Mouse (Mus musculus) midbrain, embryonic 15.5 days (tissue): ENCODE data around the gene Rars2. TPM values are rescaled to one million over a fixed set of nuclear protein-coding genes. Genes with fewer than 3 reads are reported as not detected.

ENCODE experiments used
- ATAC-seq: fragments of 200-750 bp; cut with Nextera tagmentation; replicated peaks from 2 replicates; pipeline ENCODE4 v1.8.0; 2017; ENCODE audit warnings: moderate TSS enrichment
- H3K27ac ChIP-seq: fragments of 300-500 bp; sonication (generic); 2 replicates; pipeline ENCODE4 v1.5.1; 2015; ENCODE audit warnings: mild to moderate bottlenecking, inconsistent platforms
- H3K27me3 ChIP-seq: fragments of 300-500 bp; sonication (generic); replicated peaks from 2 replicates; pipeline ENCODE4 v1.6.1; 2015; ENCODE audit warnings: inconsistent platforms
- H3K36me3 ChIP-seq: fragments of 300-500 bp; sonication (generic); replicated peaks from 2 replicates; pipeline ENCODE4 v1.6.1; 2015; ENCODE audit warnings: inconsistent platforms
- H3K4me1 ChIP-seq: fragments of 300-500 bp; sonication (generic); 2 replicates; pipeline ENCODE4 v1.6.1; 2015; ENCODE audit warnings: inconsistent platforms
- H3K4me2 ChIP-seq: fragments of 300-500 bp; sonication (generic); 2 replicates; pipeline ENCODE4 v1.6.1; 2015; ENCODE audit warnings: inconsistent platforms, mild to moderate bottlenecking, moderate library complexity
- H3K4me3 ChIP-seq: fragments of 300-500 bp; sonication (generic); 2 replicates; pipeline ENCODE4 v1.5.1; 2015; ENCODE audit warnings: mild to moderate bottlenecking, inconsistent platforms
- H3K9ac ChIP-seq: fragments of 300-500 bp; sonication (generic); 2 replicates; pipeline ENCODE4 v1.6.1; 2015; ENCODE audit warnings: mild to moderate bottlenecking, inconsistent platforms
- H3K9me3 ChIP-seq: fragments of 300-500 bp; sonication (generic); 2 replicates; pipeline ENCODE4 v1.6.1; 2016; ENCODE audit warnings: inconsistent platforms
- WGBS: fragments of 180-500 bp; shearing (Covaris S2); methylation state at CpG from one replicate; pipeline ENCODE4 v1.1.7; 2015; ENCODE audit warnings: mixed read lengths; 5-methylcytosine and 5-hydroxymethylcytosine counted together
- polyA plus RNA-seq: library from polyadenylated mRNA; unstranded; fragments of >200 nt; fragmentation: Nextera tagmentation; extraction: Ambion mirVana; gene quantifications from 2 replicates; pipeline ENCODE4 v1.2.1, GENCODE M21; 2015

The Rars2 gene
- polyA plus RNA-seq, 1 experiment from 2014 or later = 52.8 TPM

- ATAC-seq = no peak
- Histone ChIP-seq H3K4me3 (peak overlapping the region; percentile 90), H3K4me1 (peaks cover 27% of the 10 kb centered on the region), H3K4me2 (peak overlapping the region; percentile 92), H3K9ac (peak overlapping the region; percentile 95; the same call in 1 of the 2 replicates), H3K9me3 (no peaks in the 10 kb centered on the region), H3K36me3 (no peaks in the 10 kb centered on the region), H3K27me3 (no peaks in the 10 kb centered on the region), H3K27ac (no peak overlapping the region)
- 73% methylated on average over 6 of the region's 6 CpGs for WGBS
These were observed 1.1 kb upstream of the Rars2 start for GRCm38 (mm10) chr4:34613571-34614145.

GRCm38 (mm10) chr4:34615303-34615702, 546 bp downstream of the Rars2 start:
- Histone ChIP-seq H3K9me3 (no peaks in the 10 kb centered on the region), H3K27ac (peak overlapping the region; percentile 92), H3K4me1 (peaks cover 27% of the 10 kb centered on the region), H3K9ac (peak overlapping the region; percentile 95), H3K4me3 (peak overlapping the region; percentile 90), H3K4me2 (peak overlapping the region; percentile 92), H3K27me3 (no peaks in the 10 kb centered on the region), H3K36me3 (no peaks in the 10 kb centered on the region)
- ATAC-seq = peak; percentile 51
- WGBS = 3% methylated on average over 13 of the region's 13 CpGs

DNA sequence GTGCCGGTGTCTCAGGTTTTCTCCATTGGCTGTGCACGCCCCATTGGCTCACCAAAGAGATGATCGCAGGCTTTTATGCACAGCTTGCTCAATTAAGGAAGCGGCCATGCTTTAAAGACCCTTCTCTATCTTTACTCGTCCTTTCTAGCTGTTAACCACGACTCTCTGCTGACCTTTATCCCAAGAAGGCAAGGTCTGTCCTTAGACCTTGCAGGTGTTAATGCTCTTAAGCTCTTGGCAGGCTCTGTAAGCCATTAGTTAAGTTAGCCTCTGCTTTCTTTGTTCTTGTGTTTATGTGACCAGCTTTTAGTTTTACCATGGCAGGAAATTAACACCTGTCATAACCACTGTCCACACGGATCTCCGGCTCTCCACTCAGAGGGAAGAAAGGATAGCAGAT, 1.4 kb downstream of the Rars2 start:
- H3K9me3 ChIP-seq = no peaks in the 10 kb centered on the region
- H3K4me1 ChIP-seq = peaks cover 27% of the 10 kb centered on the region
- H3K4me2 ChIP-seq = peak overlapping the region; percentile 92
- 44% methylated on average over 8 of the region's 8 CpGs for WGBS
- no peaks in the 10 kb centered on the region for H3K36me3 ChIP-seq
- H3K4me3 ChIP-seq = peak overlapping the region; percentile 90
- no peak for ATAC-seq
- no peaks in the 10 kb centered on the region for H3K27me3 ChIP-seq
- peak overlapping the region; percentile 95 for H3K9ac ChIP-seq
- no peak overlapping the region for H3K27ac ChIP-seq

- Histone ChIP-seq H3K4me3 (no peak overlapping the region), H3K27me3 (no peaks in the 10 kb centered on the region), H3K27ac (no peak overlapping the region), H3K9ac (no peak overlapping the region), H3K4me2 (no peak overlapping the region), H3K4me1 (no peaks in the 10 kb centered on the region), H3K36me3 (peaks cover 14% of the 10 kb centered on the region; the same call in 1 of the 2 replicates), H3K9me3 (no peaks in the 10 kb centered on the region)
- WGBS = 87% methylated on average over 4 of the region's 4 CpGs
- no peak for ATAC-seq
These were observed 10.8 kb downstream of the Rars2 start for GRCm38 (mm10) chr4:34625556-34625955.

DNA sequence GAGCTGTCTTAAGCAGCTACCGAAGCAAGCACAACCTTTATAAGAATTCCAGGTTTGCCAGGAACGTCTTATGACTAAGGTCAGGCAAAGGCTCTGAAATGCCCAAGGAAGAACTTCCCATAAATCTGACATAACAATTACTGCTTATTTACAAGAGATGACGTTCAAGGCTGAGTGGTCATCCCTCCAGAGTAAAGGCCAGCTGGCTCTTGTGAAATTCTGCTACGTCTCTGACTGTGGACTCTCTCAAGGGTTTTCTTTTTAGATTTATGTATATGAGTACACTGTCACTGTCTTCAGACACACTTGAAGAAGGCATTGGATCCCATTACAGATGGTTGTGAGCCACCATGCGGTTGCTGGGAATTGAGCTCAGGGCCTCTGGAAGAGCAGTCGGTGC, 11.6 kb downstream of the Rars2 start:
- 91% methylated on average over 6 of the region's 6 CpGs for WGBS
- no peak overlapping the region for H3K27ac ChIP-seq
- no peak overlapping the region for H3K4me3 ChIP-seq
- H3K27me3 ChIP-seq = no peaks in the 10 kb centered on the region
- no peak for ATAC-seq
- no peak overlapping the region for H3K4me2 ChIP-seq
- no peak overlapping the region for H3K9ac ChIP-seq
- peaks cover 14% of the 10 kb centered on the region; the same call in 1 of the 2 replicates for H3K36me3 ChIP-seq
- no peaks in the 10 kb centered on the region for H3K9me3 ChIP-seq
- no peaks in the 10 kb centered on the region for H3K4me1 ChIP-seq

- ATAC-seq = no peak
- Histone ChIP-seq H3K4me3 (no peak overlapping the region), H3K9me3 (no peaks in the 10 kb centered on the region), H3K36me3 (peaks cover 13% of the 10 kb centered on the region; the same call in 1 of the 2 replicates), H3K9ac (no peak overlapping the region), H3K27ac (no peak overlapping the region), H3K4me2 (no peak overlapping the region), H3K4me1 (no peaks in the 10 kb centered on the region), H3K27me3 (no peaks in the 10 kb centered on the region)
- WGBS = 96% methylated on average over 1 of the region's 1 CpGs
These were observed 15.2 kb downstream of the Rars2 start for GRCm38 (mm10) chr4:34629956-34630355.

DNA sequence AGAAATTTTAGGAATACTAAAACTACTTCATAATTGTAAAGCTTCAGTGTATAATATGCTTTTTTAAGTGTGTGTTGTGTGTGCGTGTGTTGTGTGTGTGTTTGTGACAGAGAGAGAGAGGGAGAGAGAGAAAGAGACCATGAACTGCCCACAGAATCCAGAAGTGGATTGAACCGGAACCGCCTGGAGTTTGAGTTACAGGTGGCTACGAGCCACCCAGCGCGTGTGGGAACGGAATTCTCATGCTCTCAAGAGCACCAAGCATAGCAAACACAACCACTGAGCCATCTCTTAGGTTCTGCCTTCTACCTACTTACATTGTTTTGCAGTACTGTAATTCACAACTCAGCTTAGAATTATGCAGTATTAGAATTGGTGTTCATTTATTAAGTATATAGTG, 19.4 kb downstream of the Rars2 start:
- no peaks in the 10 kb centered on the region for H3K27me3 ChIP-seq
- no peaks in the 10 kb centered on the region for H3K9me3 ChIP-seq
- peaks cover 11% of the 10 kb centered on the region; the same call in 1 of the 2 replicates for H3K36me3 ChIP-seq
- 98% methylated on average over 7 of the region's 7 CpGs for WGBS
- no peak overlapping the region for H3K4me2 ChIP-seq
- H3K4me1 ChIP-seq = no peaks in the 10 kb centered on the region
- ATAC-seq = no peak
- no peak overlapping the region for H3K9ac ChIP-seq
- no peak overlapping the region for H3K4me3 ChIP-seq
- no peak overlapping the region for H3K27ac ChIP-seq

DNA sequence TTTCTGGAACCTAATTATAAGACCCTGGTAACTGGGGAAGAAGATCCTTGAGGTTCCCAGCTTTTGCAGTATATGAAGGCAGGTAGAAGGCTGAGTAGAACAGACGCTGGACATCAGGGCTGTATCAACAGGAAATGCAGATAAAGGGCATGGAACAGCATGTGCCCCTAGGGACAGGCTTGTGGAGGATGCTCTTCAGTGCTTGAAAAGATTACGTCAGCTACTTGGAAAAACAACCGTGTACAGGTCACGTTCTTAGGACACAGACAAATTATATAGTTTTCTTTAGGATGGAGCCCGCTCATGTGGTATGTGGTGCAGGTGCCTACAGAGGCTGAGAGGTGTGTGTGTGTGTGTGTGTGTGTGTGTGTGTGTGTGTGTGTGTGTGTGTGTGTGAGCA, 21.3 kb downstream of the Rars2 start:
- Histone ChIP-seq H3K27ac (no peak overlapping the region), H3K9ac (no peak overlapping the region), H3K36me3 (peaks cover 18% of the 10 kb centered on the region), H3K27me3 (no peaks in the 10 kb centered on the region), H3K9me3 (no peaks in the 10 kb centered on the region), H3K4me2 (no peak overlapping the region), H3K4me3 (no peak overlapping the region), H3K4me1 (no peaks in the 10 kb centered on the region)
- ATAC-seq = no peak
- WGBS = 85% methylated on average over 5 of the region's 5 CpGs

- no peak overlapping the region for H3K27ac ChIP-seq
- no peak overlapping the region for H3K4me2 ChIP-seq
- H3K27me3 ChIP-seq = no peaks in the 10 kb centered on the region
- WGBS = 94% methylated on average over 7 of the region's 7 CpGs
- H3K9ac ChIP-seq = no peak overlapping the region
- H3K36me3 ChIP-seq = peaks cover 20% of the 10 kb centered on the region
- no peaks in the 10 kb centered on the region for H3K4me1 ChIP-seq
- no peaks in the 10 kb centered on the region for H3K9me3 ChIP-seq
- no peak overlapping the region for H3K4me3 ChIP-seq
- no peak for ATAC-seq
These were observed 22.6 kb downstream of the Rars2 start for GRCm38 (mm10) chr4:34637386-34637785.

GRCm38 (mm10) chr4:34637851-34638250, 23.1 kb downstream of the Rars2 start:
- H3K4me3 ChIP-seq = no peak overlapping the region
- H3K9me3 ChIP-seq = no peaks in the 10 kb centered on the region
- no peaks in the 10 kb centered on the region for H3K4me1 ChIP-seq
- H3K27ac ChIP-seq = no peak overlapping the region
- peaks cover 25% of the 10 kb centered on the region for H3K36me3 ChIP-seq
- H3K9ac ChIP-seq = no peak overlapping the region
- no peaks in the 10 kb centered on the region for H3K27me3 ChIP-seq
- WGBS = 92% methylated on average over 4 of the region's 4 CpGs
- ATAC-seq = no peak
- H3K4me2 ChIP-seq = no peak overlapping the region

DNA sequence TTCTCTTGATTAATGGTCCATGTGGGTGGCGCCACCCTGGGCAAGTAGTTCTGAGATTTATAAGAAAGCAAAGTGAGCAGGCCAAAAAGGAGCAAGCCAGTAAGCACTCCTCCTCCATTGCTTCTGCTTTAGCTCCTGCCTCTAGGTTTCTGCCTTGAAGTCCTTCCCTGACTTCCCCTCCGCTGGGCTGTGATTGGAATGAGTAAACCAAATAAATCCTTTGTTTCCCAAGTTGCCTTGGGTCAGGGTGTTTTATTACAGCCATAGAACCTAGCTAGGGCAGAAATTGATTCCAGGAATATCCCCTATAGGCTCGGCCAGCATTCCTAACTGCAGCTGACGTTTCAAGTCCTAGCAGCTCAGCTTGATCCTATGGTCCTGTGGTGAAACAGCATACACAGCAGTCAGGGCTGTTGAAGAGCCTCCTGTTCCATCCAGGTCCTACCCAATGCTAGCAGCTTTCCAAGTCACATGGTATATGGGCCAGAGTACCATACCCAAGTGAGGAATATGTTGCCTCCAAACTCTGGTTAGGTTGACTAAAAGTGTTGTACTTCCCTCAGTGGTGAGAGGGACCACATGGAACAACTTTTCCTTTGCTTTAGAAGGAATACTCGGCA, 25.1 kb downstream of the Rars2 start:
- 94% methylated on average over 5 of the region's 5 CpGs for WGBS
- H3K4me1 ChIP-seq = no peaks in the 10 kb centered on the region
- no peak overlapping the region for H3K4me3 ChIP-seq
- no peak overlapping the region for H3K4me2 ChIP-seq
- H3K9ac ChIP-seq = no peak overlapping the region
- ATAC-seq = no peak
- no peaks in the 10 kb centered on the region for H3K27me3 ChIP-seq
- no peak overlapping the region for H3K27ac ChIP-seq
- H3K36me3 ChIP-seq = peaks cover 25% of the 10 kb centered on the region
- H3K9me3 ChIP-seq = no peaks in the 10 kb centered on the region

GRCm38 (mm10) chr4:34640731-34641130, 26.0 kb downstream of the Rars2 start:
- ATAC-seq = no peak
- Histone ChIP-seq H3K4me3 (no peak overlapping the region), H3K27me3 (no peaks in the 10 kb centered on the region), H3K4me1 (no peaks in the 10 kb centered on the region), H3K27ac (no peak overlapping the region), H3K9me3 (no peaks in the 10 kb centered on the region), H3K9ac (no peak overlapping the region), H3K36me3 (peaks cover 23% of the 10 kb centered on the region), H3K4me2 (no peak overlapping the region)
- 98% methylated on average over 3 of the region's 3 CpGs for WGBS

- no peaks in the 10 kb centered on the region for H3K4me1 ChIP-seq
These were observed 30.0 kb downstream of the Rars2 start for GRCm38 (mm10) chr4:34644779-34645178.

More at GRCm38 (mm10) chr4:34644779-34645178, 30.0 kb downstream of the Rars2 start:
- no peaks in the 10 kb centered on the region for H3K27me3 ChIP-seq
- no peak overlapping the region for H3K9ac ChIP-seq
- H3K27ac ChIP-seq = no peak overlapping the region
- H3K4me2 ChIP-seq = no peak overlapping the region
- peaks cover 35% of the 10 kb centered on the region for H3K36me3 ChIP-seq
- no peak overlapping the region for H3K4me3 ChIP-seq
- no peaks in the 10 kb centered on the region for H3K9me3 ChIP-seq
- ATAC-seq = no peak
